Mouse (Mus musculus): ENCODE measurements at regions not wholly inside any gene's neighbourhood (a gene's known extent, or its start where the extent isn't known, plus 50 kb on each side); places are given as distances from the start of the nearest gene placed in this dataset.

GRCm38 (mm10) chr7:73196851-73197531 is 178.3 kb upstream of the Rgma start:
- no peaks in the 10 kb centered on the region for H3K36me3 ChIP-seq (ENCODE audit: poor library complexity, severe bottlenecking)
- ATAC-seq = peak; percentile 82
- H3K27me3 ChIP-seq = no peaks in the 10 kb centered on the region
- H3K4me3 ChIP-seq = no peak overlapping the region
- H3K9me3 ChIP-seq (replicated peaks) = 0 out of 2 replicates have a peak, but pooled peaks cover 5% of the 10 kb centered on the region
- WGBS = 20% methylated on average over 12 of the region's 12 CpGs
- peaks cover 61% of the 10 kb centered on the region for H3K4me1 ChIP-seq
- peak overlapping the region; percentile 18; the same call in 1 of the 2 replicates for H3K9ac ChIP-seq
- peak overlapping the region; percentile 4; the same call in 1 of the 2 replicates for H3K4me2 ChIP-seq
- peak overlapping the region; percentile 81 for H3K27ac ChIP-seq

GRCm38 (mm10) chr7:73198069-73198468 is 177.2 kb upstream of the Rgma start:
- no peaks in the 10 kb centered on the region for H3K27me3 ChIP-seq
- H3K9ac ChIP-seq = no peak overlapping the region
- ATAC-seq = no peak
- no peak overlapping the region for H3K4me3 ChIP-seq
- WGBS = 76% methylated on average over 5 of the region's 5 CpGs
- no peaks in the 10 kb centered on the region for H3K36me3 ChIP-seq (ENCODE audit: poor library complexity, severe bottlenecking)
- H3K9me3 ChIP-seq (replicated peaks) = 0 out of 2 replicates have a peak, but pooled peaks cover 5% of the 10 kb centered on the region
- H3K27ac ChIP-seq = peak overlapping the region; percentile 81; the same call in 1 of the 2 replicates
- peaks cover 53% of the 10 kb centered on the region for H3K4me1 ChIP-seq
- no peak overlapping the region for H3K4me2 ChIP-seq

GRCm38 (mm10) chr7:73199967-73200366 is 175.3 kb upstream of the Rgma start:
- 78% methylated on average over 6 of the region's 6 CpGs for WGBS
- no peak overlapping the region for H3K9ac ChIP-seq
- 0 out of 2 replicates have a peak, but pooled peaks cover 4% of the 10 kb centered on the region for H3K36me3 ChIP-seq (ENCODE audit: poor library complexity, severe bottlenecking)
- no peak overlapping the region for H3K4me2 ChIP-seq
- peaks cover 53% of the 10 kb centered on the region for H3K4me1 ChIP-seq
- no peaks in the 10 kb centered on the region for H3K27me3 ChIP-seq
- no peak overlapping the region for H3K4me3 ChIP-seq
- ATAC-seq = no peak
- peaks cover 11% of the 10 kb centered on the region for H3K9me3 ChIP-seq (replicated peaks)
- no peak overlapping the region for H3K27ac ChIP-seq

GRCm38 (mm10) chr7:73201330-73201729 is 174.0 kb upstream of the Rgma start:
- Histone ChIP-seq H3K27me3 (no peaks in the 10 kb centered on the region), H3K4me1 (peaks cover 46% of the 10 kb centered on the region), H3K4me2 (peak overlapping the region; percentile 12; the same call in 1 of the 2 replicates), H3K4me3 (no peak overlapping the region), H3K9ac (no peak overlapping the region), H3K9me3 (replicated peaks) (peaks cover 11% of the 10 kb centered on the region), H3K27ac (peak overlapping the region; percentile 63), H3K36me3 (ENCODE audit: poor library complexity, severe bottlenecking) (0 out of 2 replicates have a peak, but pooled peaks cover 4% of the 10 kb centered on the region)
- ATAC-seq = peak; percentile 50; the same call in 1 of the 2 replicates
- WGBS = 20% methylated on average over 6 of the region's 6 CpGs

GRCm38 (mm10) chr7:73206922-73207811 is 168.1 kb upstream of the Rgma start:
- H3K27me3 ChIP-seq = no peaks in the 10 kb centered on the region
- 22% methylated on average over 7 of the region's 7 CpGs for WGBS

GRCm38 (mm10) chr7:73208479-73208816 is 166.9 kb upstream of the Rgma start:
- Histone ChIP-seq H3K27ac (peak overlapping the region; percentile 90), H3K4me1 (peaks cover 52% of the 10 kb centered on the region), H3K9ac (no peak overlapping the region), H3K36me3 (ENCODE audit: poor library complexity, severe bottlenecking) (0 out of 2 replicates have a peak, but pooled peaks cover 4% of the 10 kb centered on the region), H3K4me3 (no peak overlapping the region), H3K9me3 (replicated peaks) (peaks cover 11% of the 10 kb centered on the region), H3K27me3 (no peaks in the 10 kb centered on the region), H3K4me2 (peak overlapping the region; percentile 46)
- 13% methylated on average over 4 of the region's 4 CpGs for WGBS
- ATAC-seq = peak; percentile 37

More at GRCm38 (mm10) chr7:73206922-73207811, 168.1 kb upstream of the Rgma start:
- H3K4me2 ChIP-seq = no peak overlapping the region
- peak overlapping the region; percentile 90 for H3K27ac ChIP-seq
- 0 out of 2 replicates have a peak, but pooled peaks cover 4% of the 10 kb centered on the region for H3K36me3 ChIP-seq (ENCODE audit: poor library complexity, severe bottlenecking)
- no peak overlapping the region for H3K9ac ChIP-seq
- peaks cover 53% of the 10 kb centered on the region for H3K4me1 ChIP-seq
- H3K9me3 ChIP-seq (replicated peaks) = peaks cover 11% of the 10 kb centered on the region
- H3K4me3 ChIP-seq = no peak overlapping the region
- no peak for ATAC-seq

- Histone ChIP-seq H3K9me3 (replicated peaks) (peaks cover 8% of the 10 kb centered on the region), H3K4me3 (no peak overlapping the region), H3K9ac (no peak overlapping the region), H3K27me3 (no peaks in the 10 kb centered on the region), H3K27ac (peak overlapping the region; percentile 90), H3K4me1 (peaks cover 52% of the 10 kb centered on the region), H3K4me2 (peak overlapping the region; percentile 46), H3K36me3 (ENCODE audit: poor library complexity, severe bottlenecking) (0 out of 2 replicates have a peak, but pooled peaks cover 4% of the 10 kb centered on the region)
- WGBS = 3% methylated on average over 18 of the region's 18 CpGs
- peak; percentile 93 for ATAC-seq
Measured at GRCm38 (mm10) chr7:73208817-73209602, 166.3 kb upstream of the Rgma start.

GRCm38 (mm10) chr7:73210078-73210477 is 165.2 kb upstream of the Rgma start:
- 30% methylated on average over 7 of the region's 7 CpGs for WGBS
- no peak for ATAC-seq
- H3K4me2 ChIP-seq = peak overlapping the region; percentile 46; the same call in 1 of the 2 replicates
- no peaks in the 10 kb centered on the region for H3K36me3 ChIP-seq (ENCODE audit: poor library complexity, severe bottlenecking)
- no peaks in the 10 kb centered on the region for H3K27me3 ChIP-seq
- no peaks in the 10 kb centered on the region for H3K9me3 ChIP-seq (replicated peaks)
- H3K4me1 ChIP-seq = peaks cover 52% of the 10 kb centered on the region
- H3K4me3 ChIP-seq = no peak overlapping the region
- peak overlapping the region; percentile 90 for H3K27ac ChIP-seq
- no peak overlapping the region for H3K9ac ChIP-seq

- WGBS = 8% methylated on average over 4 of the region's 4 CpGs
- Histone ChIP-seq H3K27ac (peak overlapping the region; percentile 83), H3K9ac (peak overlapping the region; percentile 27; the same call in 1 of the 2 replicates), H3K27me3 (no peaks in the 10 kb centered on the region), H3K9me3 (replicated peaks) (no peaks in the 10 kb centered on the region), H3K36me3 (ENCODE audit: poor library complexity, severe bottlenecking) (no peaks in the 10 kb centered on the region), H3K4me3 (no peak overlapping the region), H3K4me1 (peaks cover 28% of the 10 kb centered on the region), H3K4me2 (no peak overlapping the region)
- peak; percentile 90 for ATAC-seq
Measured at GRCm38 (mm10) chr7:73222237-73222915, 152.9 kb upstream of the Rgma start.

GRCm38 (mm10) chr7:73222929-73223512 is 152.3 kb upstream of the Rgma start:
- H3K27me3 ChIP-seq = no peaks in the 10 kb centered on the region
- H3K4me1 ChIP-seq = peaks cover 28% of the 10 kb centered on the region
- H3K4me3 ChIP-seq = no peak overlapping the region
- 0% methylated on average over 2 of the region's 2 CpGs for WGBS
- ATAC-seq = no peak; the same call in 1 of the 2 replicates
- no peak overlapping the region for H3K9ac ChIP-seq
- no peak overlapping the region for H3K4me2 ChIP-seq
- no peaks in the 10 kb centered on the region for H3K9me3 ChIP-seq (replicated peaks)
- H3K36me3 ChIP-seq (ENCODE audit: poor library complexity, severe bottlenecking) = no peaks in the 10 kb centered on the region
- peak overlapping the region; percentile 83 for H3K27ac ChIP-seq

Data from forebrain, embryonic 13.5 days (tissue).